Mouse (Mus musculus): ENCODE results near the gene Cpa1. TPM values are rescaled to one million over a fixed set of nuclear protein-coding genes. Genes with fewer than 3 reads are reported as not detected.
A peak's percentile ranks its signal among the peaks of the same experiment; 100 is the strongest.

Cpa1 gene
- total RNA-seq, 2 experiments from 2014 or later = not detected

GRCm38 (mm10) chr6:30620994-30621393 lies 18.0 kb upstream of the Cpa1 start:
- no peak for DNase-seq

DNA sequence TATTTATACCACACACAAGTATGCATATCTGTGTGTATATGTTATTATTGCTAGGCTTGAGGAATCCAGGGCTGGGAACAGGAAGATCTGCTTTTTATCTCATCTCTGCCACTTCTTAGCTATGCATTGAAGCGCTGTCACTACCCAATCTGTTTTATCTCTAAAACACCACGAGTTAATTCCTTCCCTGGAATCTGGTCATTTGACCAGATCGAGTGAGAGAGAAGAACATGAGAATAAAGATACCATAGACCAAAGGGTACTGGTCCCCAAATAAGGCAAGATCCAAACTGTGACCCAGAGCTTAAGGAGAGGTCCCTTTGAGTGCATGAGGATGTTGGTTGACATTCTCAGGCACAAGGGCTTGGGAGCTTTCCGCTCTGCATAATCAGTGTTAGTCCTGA lies 17.0 kb upstream of the Cpa1 start:
- DNase-seq = no peak

- no peak for DNase-seq
Measured at GRCm38 (mm10) chr6:30624763-30625162, 14.3 kb upstream of the Cpa1 start.

GRCm38 (mm10) chr6:30628152-30628551 lies 10.9 kb upstream of the Cpa1 start:
- DNase-seq = no peak

DNA sequence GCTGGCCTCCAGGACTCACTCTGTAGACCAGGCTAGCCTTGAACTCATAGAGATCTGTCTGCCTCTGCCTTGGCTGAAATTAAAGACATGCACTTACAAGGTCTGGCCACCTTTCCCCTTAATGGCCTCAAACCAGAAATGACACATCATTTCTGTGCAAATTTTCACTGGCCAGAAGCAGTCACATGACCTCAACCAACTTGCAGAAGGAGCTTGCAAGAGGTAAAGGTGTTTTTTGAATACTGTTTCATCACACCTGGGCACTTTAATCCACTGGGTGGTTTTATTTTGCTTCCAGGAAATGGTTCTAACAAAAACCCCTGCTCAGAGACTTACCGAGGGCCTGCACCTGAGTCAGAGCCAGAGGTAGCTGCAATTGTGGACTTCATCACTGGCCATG lies 9.0 kb upstream of the Cpa1 start:
- DNase-seq = no peak

GRCm38 (mm10) chr6:30635361-30635862 lies 3.6 kb upstream of the Cpa1 start:
- DNase-seq = no peak

DNA sequence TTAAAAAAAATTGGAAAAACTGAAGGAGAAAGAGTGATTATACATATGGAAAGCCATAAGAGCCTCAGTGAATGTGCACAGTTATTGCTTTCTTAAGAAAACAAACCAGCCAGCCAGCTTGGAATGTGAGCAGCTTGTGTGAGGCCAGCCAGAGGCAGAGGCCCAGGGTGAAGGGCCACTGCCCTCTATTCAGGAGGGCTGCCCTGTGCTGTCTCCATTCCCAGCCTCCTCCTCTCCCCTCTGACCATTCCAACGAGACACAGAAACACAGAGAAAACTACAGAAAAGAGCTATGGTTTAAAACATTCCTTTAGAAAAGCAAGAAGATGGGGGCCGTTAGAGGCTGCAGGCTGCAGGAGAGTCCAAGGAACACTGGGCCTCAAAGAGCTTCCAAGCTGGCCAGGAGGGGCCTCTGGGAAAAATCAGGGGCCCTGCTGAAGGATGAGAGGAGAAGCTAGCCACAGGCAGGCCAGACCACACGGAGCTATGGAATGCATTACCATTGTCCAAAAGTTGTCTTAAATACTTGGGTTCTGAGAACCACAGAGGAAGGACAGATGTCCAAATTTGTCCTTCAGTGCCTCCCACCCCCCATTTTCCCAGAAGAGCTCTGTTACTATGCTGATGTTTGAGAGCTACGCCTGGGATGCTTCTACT lies 2.7 kb upstream of the Cpa1 start:
- no peak for DNase-seq

DNA sequence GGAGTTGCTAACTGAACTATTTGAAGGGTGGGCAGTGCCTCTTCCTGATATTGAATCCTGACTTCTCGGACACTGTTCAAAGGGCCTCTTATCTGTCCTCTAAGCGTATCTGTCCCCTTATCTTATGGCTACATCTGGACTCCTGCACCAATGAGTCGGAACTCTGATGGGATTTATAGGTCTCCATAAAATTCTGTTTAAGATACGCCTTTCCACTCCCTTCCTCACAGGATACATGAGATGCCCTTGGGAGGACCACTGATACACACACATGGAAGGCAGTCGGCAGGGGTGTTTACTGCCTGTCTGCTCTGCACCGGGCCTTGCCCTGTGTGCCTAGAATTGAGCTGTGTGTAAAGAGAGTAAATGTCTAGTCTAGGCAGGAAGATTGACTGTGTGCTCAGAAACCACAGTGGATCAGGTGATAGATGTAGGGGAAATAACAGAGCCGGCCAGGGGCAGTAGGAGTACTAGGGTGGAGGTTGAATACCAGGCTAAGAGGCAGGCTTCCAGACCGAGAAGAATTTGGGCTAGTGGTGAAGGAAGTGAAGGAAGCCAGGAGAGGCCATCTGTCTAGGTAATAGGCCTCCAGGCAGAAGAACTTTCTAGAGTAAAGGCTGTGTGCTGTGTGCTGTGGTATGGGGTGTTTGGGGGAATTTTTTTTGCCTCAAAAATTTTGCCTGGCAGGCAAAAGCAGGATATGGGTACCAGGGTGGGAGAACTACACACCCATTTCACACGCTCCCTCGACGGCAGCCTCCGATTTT lies 4.9 kb downstream of the Cpa1 start:
- no peak for DNase-seq

GRCm38 (mm10) chr6:30644462-30644861 lies 5.4 kb downstream of the Cpa1 start:
- no peak for DNase-seq

DNA sequence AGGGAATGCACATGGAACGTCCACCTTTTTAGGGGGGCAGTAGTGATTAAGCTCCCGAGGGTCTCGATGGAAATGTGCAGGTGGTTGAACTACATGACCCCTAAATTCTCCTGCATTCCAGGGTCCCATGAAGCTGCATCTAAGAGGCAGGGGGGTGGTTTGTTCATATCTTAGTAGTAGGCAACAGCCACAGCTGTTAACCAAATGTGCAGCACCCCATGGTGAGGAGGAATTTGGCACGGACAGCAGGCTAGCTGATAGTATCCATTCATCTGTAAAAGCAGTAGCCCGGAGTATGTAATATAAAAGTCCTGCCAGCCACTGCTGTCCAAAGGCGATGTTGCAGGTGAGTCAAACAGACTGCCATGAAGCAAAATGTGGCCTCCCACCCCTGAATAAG lies 6.4 kb downstream of the Cpa1 start:
- DNase-seq = no peak

GRCm38 (mm10) chr6:30649651-30650296 lies 10.8 kb downstream of the Cpa1 start:
- DNase-seq = peak; percentile 26 to 42

GRCm38 (mm10) chr6:30652425-30653188 lies 13.6 kb downstream of the Cpa1 start:
- no peak for DNase-seq

GRCm38 (mm10) chr6:30653518-30653917 lies 14.5 kb downstream of the Cpa1 start:
- no peak for DNase-seq

GRCm38 (mm10) chr6:30654402-30654859 lies 15.4 kb downstream of the Cpa1 start:
- DNase-seq = no peak

GRCm38 (mm10) chr6:30654932-30655331 lies 15.9 kb downstream of the Cpa1 start:
- DNase-seq = no peak

DNA sequence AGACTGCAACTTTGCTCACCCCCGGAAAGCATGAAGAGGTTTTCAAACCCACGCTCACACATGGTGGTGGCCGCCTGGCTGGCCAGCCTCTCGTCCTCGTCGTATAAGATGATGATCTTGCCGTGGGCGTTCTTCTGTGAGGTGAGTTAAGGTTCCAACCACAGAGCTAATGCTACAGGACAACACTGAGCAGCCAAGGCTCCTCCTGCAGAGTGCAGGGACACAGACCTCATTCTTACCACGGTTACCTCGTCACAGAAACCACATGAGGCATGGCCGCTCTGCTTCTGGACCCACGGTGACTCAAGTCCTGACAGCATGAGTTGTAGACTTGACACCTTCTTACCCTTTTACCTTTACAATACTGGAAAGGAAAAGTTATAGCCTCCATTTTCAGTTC lies 18.3 kb downstream of the Cpa1 start:
- no peak for DNase-seq

GRCm38 (mm10) chr6:30658619-30659018 lies 19.6 kb downstream of the Cpa1 start:
- no peak for DNase-seq

- DNase-seq = no peak
Measured at GRCm38 (mm10) chr6:30664776-30665175, 25.8 kb downstream of the Cpa1 start.

DNA sequence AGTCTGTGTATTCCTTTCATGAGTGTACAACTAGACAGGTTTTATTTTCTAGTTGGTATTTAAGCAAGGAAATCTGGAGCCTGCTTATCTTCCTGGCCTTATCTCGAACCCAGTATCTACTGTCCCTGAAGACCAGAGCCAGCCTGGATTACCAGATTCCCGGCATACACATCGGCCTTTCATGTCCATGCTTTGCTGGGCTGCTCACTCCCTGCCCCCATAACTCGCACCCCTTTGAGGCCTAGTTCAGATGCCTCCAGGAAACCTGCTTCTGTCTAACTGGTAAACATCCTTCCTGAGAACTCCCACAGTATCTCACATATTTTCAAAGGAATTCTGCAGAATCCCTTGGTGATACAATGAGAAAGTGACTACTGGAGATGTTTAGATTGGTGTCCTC lies 26.3 kb downstream of the Cpa1 start:
- DNase-seq = no peak

GRCm38 (mm10) chr6:30666043-30666442 lies 27.0 kb downstream of the Cpa1 start:
- no peak for DNase-seq

- DNase-seq = no peak
Measured at GRCm38 (mm10) chr6:30667585-30667984, 28.6 kb downstream of the Cpa1 start.

DNA sequence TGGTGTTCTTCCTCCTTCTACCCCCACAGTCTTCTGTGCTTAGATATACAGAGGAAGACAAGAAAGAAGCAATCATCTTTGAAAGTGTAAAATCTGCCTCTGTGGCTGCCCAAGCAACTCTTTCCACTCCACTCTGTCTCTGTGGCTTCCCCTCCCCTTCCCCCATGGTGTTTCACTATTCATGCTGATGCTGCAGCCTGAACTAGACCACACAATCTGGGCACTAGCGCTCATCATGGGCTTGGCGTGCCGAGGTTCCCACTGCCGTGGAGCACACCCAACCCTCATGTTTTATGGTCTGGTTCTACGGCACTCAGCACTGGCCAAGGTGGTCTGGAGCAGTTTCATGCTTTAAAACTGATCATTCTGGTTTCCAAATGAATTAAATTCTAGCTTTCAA lies 32.7 kb downstream of the Cpa1 start:
- DNase-seq = no peak
